In genomic region chr14:121099120-121099519, GRCm38 (mm10) we compare ENCODE assay signal across 19 mouse cellular contexts.
DNase-seq lines count a peak whose midpoint lies in the region; ATAC-seq lines count a peak whose summit lies in the region.
"Had no signal": no experiment of that assay in that cellular context is flagged by ENCODE, and none has a peak within 500 bp of the region (broad histone marks: within the 10 kb centered on the region; RNA-seq: fewer than 3 reads in every experiment).

No protein-coding gene starts in this region.

- 21% methylated on average over 8 of the region's 8 CpGs for WGBS in heart, embryonic 11.5 days (ENCODE audit: insufficient replicate concordance)

- no peaks in the 10 kb centered on the region for H3K36me3 ChIP-seq in heart, embryonic 11.5 days (ENCODE audit: control insufficient read depth, insufficient read depth, low read length)
- H3K36me3 ChIP-seq: liver, embryonic 13.5 days had no signal

- H3K4me1 ChIP-seq in heart, embryonic 11.5 days (ENCODE audit: control insufficient read depth, insufficient read depth, low read length) = peaks cover 55% of the 10 kb centered on the region

- H3K4me2 ChIP-seq in heart, embryonic 11.5 days = peak overlapping the region; percentile 14
- H3K4me2 ChIP-seq: embryonic facial prominence, embryonic 12.5 days; forebrain, embryonic 13.5 days; liver, embryonic 13.5 days; neural tube, embryonic 15.5 days had no signal

- 0 out of 2 replicates have a peak, but pooled peaks have one; percentile 41 for ATAC-seq in heart, embryonic 11.5 days (replicated peaks; ENCODE audit: insufficient number of reproducible peaks, low FRiP score, low TSS enrichment)
- ATAC-seq: forebrain, embryonic 13.5 days had no signal

- H3K27me3 ChIP-seq in heart, embryonic 11.5 days (ENCODE audit: control insufficient read depth, insufficient read depth, low read length) = no peaks in the 10 kb centered on the region
- H3K27me3 ChIP-seq: embryonic facial prominence, embryonic 12.5 days; forebrain, embryonic 13.5 days; liver, embryonic 13.5 days; neural tube, embryonic 15.5 days had no signal

- H3K9me3 ChIP-seq in heart, embryonic 11.5 days (replicated peaks; ENCODE audit: control insufficient read depth, low read length) = no peaks in the 10 kb centered on the region
- H3K9me3 ChIP-seq: embryonic facial prominence, embryonic 12.5 days; forebrain, embryonic 13.5 days; liver, embryonic 13.5 days; neural tube, embryonic 15.5 days had no signal

- DNase-seq in heart, adult 18-20 months = no peak
- peak; percentile 26 to 45 for DNase-seq in lung, adult 18-20 months
- DNase-seq in lung, postnatal 14 days = no peak
- DNase-seq in heart, postnatal 4 days = peak; percentile 35
- peak; percentile 14 to 38 for DNase-seq in lung, postnatal 4 days
- no peak for DNase-seq in right cerebral cortex, adult 2 months (ENCODE audit: low spot score in 2 of 2)
- DNase-seq in layer of hippocampus, postnatal 36 days = no peak
- DNase-seq: adrenal gland, postnatal 25 days; cerebellum, adult 2 months; gastrocnemius, postnatal 25 days; kidney, adult 8-10 months; left cerebral cortex, postnatal 4 days; liver, embryonic 13.5 days; midbrain, embryonic 14.5 days had no signal

- no peak overlapping the region for H3K9ac ChIP-seq in heart, embryonic 11.5 days (ENCODE audit: low read depth, low read length)
- H3K9ac ChIP-seq: embryonic facial prominence, embryonic 12.5 days; forebrain, embryonic 13.5 days; liver, embryonic 13.5 days; neural tube, embryonic 15.5 days had no signal

- no peak overlapping the region for H3K4me3 ChIP-seq in heart, embryonic 11.5 days (ENCODE audit: low read depth, low read length)
- H3K4me3 ChIP-seq: embryonic facial prominence, embryonic 12.5 days; forebrain, embryonic 13.5 days; liver, embryonic 13.5 days; myocyte; neural tube, embryonic 15.5 days had no signal

- peak overlapping the region; percentile 54 for H3K27ac ChIP-seq in heart, embryonic 11.5 days (ENCODE audit: low read depth, low read length)
- H3K27ac ChIP-seq: forebrain, embryonic 13.5 days; liver, embryonic 13.5 days; neural tube, embryonic 15.5 days had no signal

Comparison
In these comparisons a context has a peak if more than half of its experiments do, and no peak if none do; other contexts are left out.
1. DNase-seq: peak in lung, adult 18-20 months (2 of 2), heart, postnatal 4 days (single experiment) and lung, postnatal 4 days (2 of 2); none in heart, adult 18-20 months (0 of 2), lung, postnatal 14 days (single experiment), right cerebral cortex, adult 2 months (0 of 2) and layer of hippocampus, postnatal 36 days (0 of 2).